Mouse (Mus musculus): ENCODE data around the gene Islr2. TPM values are rescaled to one million over a fixed set of nuclear protein-coding genes. Genes with fewer than 3 reads are reported as not detected.
A peak's percentile ranks its signal among the peaks of the same experiment; 100 is the strongest.

Islr2 gene
- polyA plus RNA-seq, 1 experiment from 2014 or later, result not detected

DNA sequence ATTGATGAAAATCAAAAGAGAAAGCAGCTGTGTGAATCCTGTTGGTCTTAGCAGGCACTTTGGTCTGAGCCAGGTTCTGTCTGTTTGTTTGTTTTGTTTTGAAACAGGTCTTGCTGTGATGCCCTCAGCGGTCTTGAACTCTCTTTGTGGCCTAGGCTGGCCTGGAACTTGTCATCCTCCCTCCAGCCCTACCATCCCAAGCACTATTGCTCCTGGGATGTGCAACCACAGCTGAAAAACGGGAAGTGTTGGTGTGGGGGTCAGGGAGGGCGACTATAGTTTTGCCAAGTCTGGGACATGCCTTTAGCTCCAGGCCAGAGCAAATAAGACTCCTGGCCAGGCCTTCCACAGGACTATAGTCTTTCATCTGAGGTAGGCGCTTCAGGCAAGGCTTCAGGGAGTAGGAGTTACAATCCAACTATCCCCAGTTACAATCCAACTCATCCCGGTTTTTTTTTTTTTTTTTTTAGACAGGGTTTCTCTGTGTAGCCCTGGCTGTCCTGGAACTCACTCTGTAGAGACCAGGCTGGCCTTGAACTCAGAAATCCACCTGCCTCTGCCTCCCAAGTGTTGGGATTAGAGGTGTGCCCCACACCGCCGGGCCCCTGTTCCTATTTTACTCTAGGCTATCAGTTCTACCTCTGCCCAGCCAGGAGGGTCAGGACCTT, 44.8 kb upstream of the Islr2 start:
- Histone ChIP-seq H3K9me3 (ENCODE audit: control insufficient read depth, low read length) (no peaks in the 10 kb centered on the region), H3K4me3 (ENCODE audit: control insufficient read depth in 1 of 2, insufficient read depth in 1 of 2, low read depth in 1 of 2, low read length in 2 of 2) (peak overlapping the region; percentile 66), H3K36me3 (ENCODE audit: control insufficient read depth, insufficient read depth, low read length) (peaks cover 9% of the 10 kb centered on the region; the same call in 1 of the 2 replicates), H3K27me3 (ENCODE audit: control insufficient read depth, insufficient read depth, low read length) (no peaks in the 10 kb centered on the region), H3K4me1 (ENCODE audit: control insufficient read depth in 2 of 2, insufficient read depth in 2 of 2, low read length in 2 of 2) (peaks cover 24 to 40% of the 10 kb centered on the region in 2 experiments), H3K9ac (ENCODE audit: low read length) (peak overlapping the region; percentile 85), H3K4me2 (ENCODE audit: low read length) (peak overlapping the region; percentile 77), H3K27ac (replicated peaks in 1 of 2; ENCODE audit: control insufficient read depth in 1 of 2, insufficient read depth in 1 of 2, low read depth in 2 of 2, low read length in 2 of 2) (peak overlapping the region; percentile 95 to 97)
- no peak for ATAC-seq (ENCODE audit: insufficient number of reproducible peaks, insufficient read depth, low FRiP score, low read depth)
- WGBS, result 21% methylated on average over 7 of the region's 7 CpGs

DNA sequence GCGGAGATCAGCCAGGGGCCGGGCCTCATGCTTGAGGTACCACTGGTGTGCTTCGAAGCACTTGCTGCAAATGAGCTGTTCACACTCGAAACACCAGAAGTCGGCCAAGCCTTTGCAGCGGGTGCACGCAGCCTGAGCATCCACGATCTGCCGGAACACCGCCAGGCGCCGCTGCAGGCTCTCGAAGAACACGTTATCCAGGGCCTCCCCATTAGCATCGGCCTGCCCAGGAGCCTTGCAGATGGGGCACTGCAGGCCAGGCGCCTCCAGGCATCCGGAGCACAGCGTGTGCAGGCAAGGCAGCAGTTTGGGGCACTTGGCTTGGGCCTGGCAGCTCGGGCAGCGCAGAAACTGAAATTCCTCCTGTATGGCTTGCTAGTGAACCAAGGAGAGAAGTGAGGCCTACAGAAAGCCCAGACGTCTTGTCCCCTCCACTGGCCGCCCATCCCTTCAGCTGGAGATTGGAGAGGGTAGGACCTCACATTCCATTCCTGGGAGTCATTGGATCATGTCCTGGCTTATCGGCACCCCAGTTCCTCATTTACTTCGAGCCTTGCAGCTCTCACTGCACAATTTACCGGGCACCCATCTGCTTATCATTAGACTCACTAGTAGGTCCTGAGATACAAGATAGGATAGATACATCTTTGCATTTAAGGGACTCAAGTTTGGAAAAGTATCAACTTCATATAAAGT, 43.1 kb upstream of the Islr2 start:
- peak overlapping the region; percentile 30 to 37 for H3K4me3 ChIP-seq (ENCODE audit: control insufficient read depth in 1 of 2, insufficient read depth in 1 of 2, low read depth in 1 of 2, low read length in 2 of 2)
- H3K4me1 ChIP-seq (ENCODE audit: control insufficient read depth in 2 of 2, insufficient read depth in 2 of 2, low read length in 2 of 2), result peaks cover 29 to 51% of the 10 kb centered on the region in 2 experiments
- H3K9me3 ChIP-seq (ENCODE audit: control insufficient read depth, low read length), result no peaks in the 10 kb centered on the region
- WGBS, result 8% methylated on average over 25 of the region's 25 CpGs
- peak overlapping the region; percentile 77 for H3K4me2 ChIP-seq (ENCODE audit: low read length)
- H3K27ac ChIP-seq (replicated peaks in 1 of 2; ENCODE audit: control insufficient read depth in 1 of 2, insufficient read depth in 1 of 2, low read depth in 2 of 2, low read length in 2 of 2), result peak overlapping the region; percentile 55 to 65
- ATAC-seq (ENCODE audit: insufficient number of reproducible peaks, insufficient read depth, low FRiP score, low read depth), result peak; percentile 67
- no peaks in the 10 kb centered on the region for H3K27me3 ChIP-seq (ENCODE audit: control insufficient read depth, insufficient read depth, low read length)
- peak overlapping the region; percentile 70 for H3K9ac ChIP-seq (ENCODE audit: low read length)
- H3K36me3 ChIP-seq (ENCODE audit: control insufficient read depth, insufficient read depth, low read length), result peaks cover 14% of the 10 kb centered on the region

DNA sequence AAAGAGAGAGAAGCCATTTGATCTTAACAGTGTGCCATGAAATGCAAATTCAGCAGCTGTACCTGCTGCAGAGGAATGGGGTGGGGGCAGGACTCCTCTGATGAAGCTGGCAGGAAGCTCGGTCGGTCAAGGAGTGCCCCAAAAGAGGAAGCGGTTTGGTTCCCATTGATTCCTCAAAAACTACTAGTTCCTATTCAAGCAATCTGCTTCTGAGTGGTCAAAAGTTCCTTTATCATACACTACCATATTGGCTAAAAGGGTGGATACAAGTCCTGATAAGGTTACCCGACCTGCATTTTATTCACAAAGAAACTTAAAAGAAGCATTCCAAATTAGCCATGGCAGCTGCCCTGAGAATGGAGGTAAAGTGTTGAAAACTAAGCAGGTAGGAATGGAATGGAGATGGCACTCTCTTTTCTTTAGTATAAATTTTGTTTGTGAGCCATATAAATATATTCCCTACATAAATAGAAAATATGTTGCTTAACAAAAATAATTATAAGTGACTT, 42.0 kb upstream of the Islr2 start:
- 63% methylated on average over 4 of the region's 4 CpGs for WGBS
- 0 out of 2 replicates have a peak overlapping the region, but pooled peaks have one; percentile 77 for H3K4me2 ChIP-seq (ENCODE audit: low read length)
- H3K27me3 ChIP-seq (ENCODE audit: control insufficient read depth, insufficient read depth, low read length), result no peaks in the 10 kb centered on the region
- peaks cover 14% of the 10 kb centered on the region for H3K36me3 ChIP-seq (ENCODE audit: control insufficient read depth, insufficient read depth, low read length)
- peaks cover 33 to 62% of the 10 kb centered on the region in 2 experiments for H3K4me1 ChIP-seq (ENCODE audit: control insufficient read depth in 2 of 2, insufficient read depth in 2 of 2, low read length in 2 of 2)
- no peak overlapping the region for H3K4me3 ChIP-seq (ENCODE audit: control insufficient read depth in 1 of 2, insufficient read depth in 1 of 2, low read depth in 1 of 2, low read length in 2 of 2)
- ATAC-seq (ENCODE audit: insufficient number of reproducible peaks, insufficient read depth, low FRiP score, low read depth), result no peak
- H3K27ac ChIP-seq (replicated peaks in 1 of 2; ENCODE audit: control insufficient read depth in 1 of 2, insufficient read depth in 1 of 2, low read depth in 2 of 2, low read length in 2 of 2), result no peak overlapping the region
- no peak overlapping the region; the same call in 1 of the 2 replicates for H3K9ac ChIP-seq (ENCODE audit: low read length)
- no peaks in the 10 kb centered on the region for H3K9me3 ChIP-seq (ENCODE audit: control insufficient read depth, low read length)

DNA sequence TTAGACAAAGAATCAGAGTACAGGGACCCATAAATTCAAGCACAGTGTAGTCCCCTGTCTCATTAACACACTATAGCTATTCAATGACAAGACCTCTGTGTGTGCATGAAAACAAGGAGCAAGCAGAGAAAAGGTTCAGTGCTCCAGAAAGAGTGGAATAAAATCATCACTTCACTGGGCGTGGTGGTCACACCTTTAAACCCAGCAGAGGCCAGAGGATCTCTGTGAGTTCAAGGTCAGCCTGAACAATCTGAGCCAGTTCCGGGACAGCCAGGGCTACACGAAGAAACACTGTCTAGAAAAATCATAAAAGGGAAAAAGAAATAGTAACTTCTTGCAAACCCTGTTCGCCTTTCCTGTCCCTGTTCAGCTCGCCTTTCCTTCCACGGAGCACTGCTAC, 39.6 kb upstream of the Islr2 start:
- H3K27me3 ChIP-seq (ENCODE audit: control insufficient read depth, insufficient read depth, low read length), result no peaks in the 10 kb centered on the region
- H3K4me2 ChIP-seq (ENCODE audit: low read length), result no peak overlapping the region
- no peak overlapping the region for H3K27ac ChIP-seq (replicated peaks in 1 of 2; ENCODE audit: control insufficient read depth in 1 of 2, insufficient read depth in 1 of 2, low read depth in 2 of 2, low read length in 2 of 2)
- H3K9ac ChIP-seq (ENCODE audit: low read length), result no peak overlapping the region
- peaks cover 23% of the 10 kb centered on the region for H3K36me3 ChIP-seq (ENCODE audit: control insufficient read depth, insufficient read depth, low read length)
- no peaks in the 10 kb centered on the region for H3K9me3 ChIP-seq (ENCODE audit: control insufficient read depth, low read length)
- no peak overlapping the region for H3K4me3 ChIP-seq (ENCODE audit: control insufficient read depth in 1 of 2, insufficient read depth in 1 of 2, low read depth in 1 of 2, low read length in 2 of 2)
- peaks cover 25 to 50% of the 10 kb centered on the region in 2 experiments for H3K4me1 ChIP-seq (ENCODE audit: control insufficient read depth in 2 of 2, insufficient read depth in 2 of 2, low read length in 2 of 2)
- no peak for ATAC-seq (ENCODE audit: insufficient number of reproducible peaks, insufficient read depth, low FRiP score, low read depth)
- WGBS, result 78% methylated on average over 6 of the region's 6 CpGs

DNA sequence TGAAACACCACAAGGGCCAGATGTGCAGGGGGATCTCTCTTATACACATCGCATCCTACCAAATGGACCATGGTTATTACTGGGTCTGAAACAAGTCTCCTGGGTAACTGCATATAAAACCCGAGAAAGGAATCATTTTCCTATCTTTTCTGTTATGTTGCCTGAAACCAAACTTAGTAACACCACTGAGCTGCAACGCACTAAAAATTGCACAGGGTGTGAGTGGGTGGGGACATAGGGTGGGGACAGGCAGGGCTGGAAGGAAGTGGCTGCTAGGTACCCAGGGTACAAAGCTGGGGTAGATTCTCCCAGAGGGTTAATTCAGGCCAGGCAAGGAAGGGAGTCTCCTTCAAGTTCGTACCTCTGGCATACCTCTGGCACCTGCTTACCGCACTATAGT, 38.6 kb upstream of the Islr2 start:
- Histone ChIP-seq H3K4me2 (ENCODE audit: low read length) (no peak overlapping the region), H3K27ac (replicated peaks in 1 of 2; ENCODE audit: control insufficient read depth in 1 of 2, insufficient read depth in 1 of 2, low read depth in 2 of 2, low read length in 2 of 2) (peak overlapping the region in 1 of 2 experiments; percentile 64; a peak in 1 of 4 replicates), H3K4me1 (ENCODE audit: control insufficient read depth in 2 of 2, insufficient read depth in 2 of 2, low read length in 2 of 2) (peaks cover 24 to 40% of the 10 kb centered on the region in 2 experiments)

DNA sequence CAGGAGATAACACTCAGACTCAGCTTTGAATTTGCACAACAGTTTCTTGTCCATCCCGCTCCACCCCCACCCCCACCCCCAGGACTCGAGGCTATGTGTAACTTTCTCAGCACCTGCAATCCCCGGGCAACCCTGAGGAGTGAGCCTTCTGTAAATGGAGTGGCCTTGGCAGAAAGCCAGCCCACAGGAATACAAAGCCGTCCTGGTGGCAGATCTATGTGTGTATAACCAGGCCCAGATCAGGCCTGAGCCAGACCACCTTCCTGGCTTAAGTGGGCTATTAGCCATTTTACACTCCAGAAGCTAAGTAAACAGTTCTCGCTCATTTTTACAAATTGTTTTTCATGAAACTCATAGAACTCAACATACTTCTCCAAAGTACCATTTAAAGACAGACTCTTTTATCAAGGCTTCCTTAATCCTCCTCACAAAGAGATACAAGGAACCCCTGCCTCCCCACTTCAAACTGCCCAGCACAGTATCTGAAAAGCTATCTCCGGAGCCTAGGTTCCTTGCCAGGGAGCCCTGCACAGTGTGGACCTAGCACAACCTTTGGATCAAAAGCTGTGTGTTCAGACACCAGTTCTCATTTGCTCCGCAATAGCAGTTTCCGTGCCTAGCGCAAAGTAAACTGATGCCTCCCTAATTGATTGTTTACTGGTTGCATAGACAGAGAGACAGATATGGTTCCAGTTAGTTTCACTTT, 37.8 kb upstream of the Islr2 start:
- H3K4me1 ChIP-seq (ENCODE audit: control insufficient read depth in 2 of 2, insufficient read depth in 2 of 2, low read length in 2 of 2), result peaks cover 19 to 32% of the 10 kb centered on the region in 2 experiments

More for the DNA sequence above, 38.6 kb upstream of the Islr2 start:
- no peaks in the 10 kb centered on the region for H3K9me3 ChIP-seq (ENCODE audit: control insufficient read depth, low read length)
- no peak for ATAC-seq (ENCODE audit: insufficient number of reproducible peaks, insufficient read depth, low FRiP score, low read depth)
- H3K9ac ChIP-seq (ENCODE audit: low read length), result no peak overlapping the region
- no peak overlapping the region for H3K4me3 ChIP-seq (ENCODE audit: control insufficient read depth in 1 of 2, insufficient read depth in 1 of 2, low read depth in 1 of 2, low read length in 2 of 2)
- peaks cover 23% of the 10 kb centered on the region for H3K36me3 ChIP-seq (ENCODE audit: control insufficient read depth, insufficient read depth, low read length)
- no peaks in the 10 kb centered on the region for H3K27me3 ChIP-seq (ENCODE audit: control insufficient read depth, insufficient read depth, low read length)
- WGBS, result 62% methylated on average over 5 of the region's 5 CpGs

DNA sequence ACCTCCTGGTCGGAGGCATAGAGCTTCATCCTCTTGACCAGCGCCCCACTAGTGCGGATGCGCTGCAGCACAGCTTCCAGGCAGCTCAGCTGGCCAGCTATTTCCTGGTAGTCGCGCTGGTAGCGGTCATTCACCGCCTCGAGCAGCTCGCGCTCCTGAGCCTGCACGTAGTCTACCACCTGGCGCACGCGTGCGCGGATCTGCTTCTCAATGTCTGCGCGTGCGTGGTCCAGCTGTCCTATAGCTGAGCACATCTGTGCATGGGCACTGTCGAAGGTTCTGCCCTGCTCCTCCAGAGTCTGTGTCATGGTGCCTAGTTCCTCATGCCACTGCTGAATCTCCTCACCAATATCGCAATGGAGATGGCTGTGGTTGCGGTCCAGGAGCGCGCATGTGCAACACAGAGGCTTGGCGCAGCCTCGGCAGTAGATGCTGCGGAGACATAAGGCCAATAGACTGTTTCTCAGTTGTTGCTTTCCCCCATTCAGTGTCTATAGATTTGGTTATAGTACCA, 30.4 kb upstream of the Islr2 start:
- 95% methylated on average over 28 of the region's 28 CpGs for WGBS
- H3K27ac ChIP-seq (replicated peaks in 1 of 2; ENCODE audit: control insufficient read depth in 1 of 2, insufficient read depth in 1 of 2, low read depth in 2 of 2, low read length in 2 of 2), result no peak overlapping the region
- no peak overlapping the region for H3K4me3 ChIP-seq (ENCODE audit: control insufficient read depth in 1 of 2, insufficient read depth in 1 of 2, low read depth in 1 of 2, low read length in 2 of 2)
- H3K4me2 ChIP-seq (ENCODE audit: low read length), result no peak overlapping the region
- no peaks in the 10 kb centered on the region for H3K27me3 ChIP-seq (ENCODE audit: control insufficient read depth, insufficient read depth, low read length)
- no peaks in the 10 kb centered on the region for H3K9me3 ChIP-seq (ENCODE audit: control insufficient read depth, low read length)
- no peak for ATAC-seq (ENCODE audit: insufficient number of reproducible peaks, insufficient read depth, low FRiP score, low read depth)
- H3K36me3 ChIP-seq (ENCODE audit: control insufficient read depth, insufficient read depth, low read length), result peaks cover 46% of the 10 kb centered on the region
- H3K9ac ChIP-seq (ENCODE audit: low read length), result no peak overlapping the region
- peaks cover 0 to 6% of the 10 kb centered on the region in 2 experiments; a peak in 1 of 4 replicates for H3K4me1 ChIP-seq (ENCODE audit: control insufficient read depth in 2 of 2, insufficient read depth in 2 of 2, low read length in 2 of 2)

More for the DNA sequence above, 37.8 kb upstream of the Islr2 start:
- Histone ChIP-seq H3K27me3 (ENCODE audit: control insufficient read depth, insufficient read depth, low read length) (no peaks in the 10 kb centered on the region), H3K9ac (ENCODE audit: low read length) (peak overlapping the region; percentile 28; the same call in 1 of the 2 replicates), H3K36me3 (ENCODE audit: control insufficient read depth, insufficient read depth, low read length) (peaks cover 23% of the 10 kb centered on the region), H3K4me3 (ENCODE audit: control insufficient read depth in 1 of 2, insufficient read depth in 1 of 2, low read depth in 1 of 2, low read length in 2 of 2) (no peak overlapping the region), H3K9me3 (ENCODE audit: control insufficient read depth, low read length) (no peaks in the 10 kb centered on the region), H3K27ac (replicated peaks in 1 of 2; ENCODE audit: control insufficient read depth in 1 of 2, insufficient read depth in 1 of 2, low read depth in 2 of 2, low read length in 2 of 2) (peak overlapping the region; percentile 64 to 67), H3K4me2 (ENCODE audit: low read length) (peak overlapping the region; percentile 23)
- WGBS, result 41% methylated on average over 9 of the region's 9 CpGs
- 0 out of 2 replicates have a peak, but pooled peaks have one; percentile 59 for ATAC-seq (ENCODE audit: insufficient number of reproducible peaks, insufficient read depth, low FRiP score, low read depth)

All from heart, embryonic 14.5 days (tissue).